Mouse (Mus musculus): ENCODE measurements around the gene Zfhx3.

DNA sequence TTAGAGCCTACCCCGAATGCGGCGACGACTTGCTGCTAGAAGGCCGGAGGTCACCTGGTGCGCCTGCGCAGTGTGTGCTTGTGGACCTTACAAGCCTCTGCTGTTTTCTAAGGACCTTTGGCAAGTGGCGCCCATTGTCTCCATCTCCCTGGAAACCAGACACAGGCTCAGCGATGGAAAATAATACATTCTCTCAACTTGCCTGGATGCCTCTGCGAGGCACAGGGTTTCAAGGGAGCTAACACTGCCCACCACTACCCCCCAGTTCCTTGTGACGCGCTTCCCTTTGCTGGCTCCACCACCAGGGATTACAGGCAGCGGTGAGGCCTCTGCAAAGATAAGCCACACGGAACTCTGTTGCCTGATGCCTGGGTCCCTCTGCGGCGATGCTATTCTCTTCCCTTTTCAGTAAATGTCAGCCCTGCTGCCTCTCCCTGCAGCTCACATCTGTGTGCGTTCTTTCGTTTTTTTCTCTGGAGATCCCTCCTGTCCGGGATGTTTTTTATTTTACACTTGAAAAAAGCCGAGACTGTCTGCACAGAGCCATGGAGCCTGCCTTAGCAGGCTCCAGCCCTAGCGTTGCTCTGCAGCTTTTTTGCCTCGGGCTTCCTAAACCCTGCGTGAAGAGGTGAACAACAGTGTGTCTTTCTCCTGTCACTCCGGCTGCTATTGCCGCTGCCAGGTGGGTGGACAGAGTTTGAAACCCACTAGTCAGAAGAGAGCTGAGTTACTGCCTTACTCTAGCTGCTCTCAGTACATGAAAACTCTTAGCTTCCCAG, 464.5 kb downstream of the Zfhx3 start:
- TF ChIP-seq GATA1 (IDR thresholded peaks at IDR 0.05; ENCODE audit: borderline replicate concordance, low read length): no peak
- TF ChIP-seq TAL1 (conservative IDR thresholded peaks at IDR 0.05; ENCODE audit: low read depth, low read length): no peak
- no peak for TF ChIP-seq CTCF (IDR thresholded peaks at IDR 0.05; ENCODE audit: low read depth, low read length)
- TF ChIP-seq POLR2AphosphoS5 (IDR thresholded peaks at IDR 0.05; ENCODE audit: insufficient replicate concordance, low read depth, low read length): no peak
